Mouse (Mus musculus): ENCODE data around the gene Tmem114. TPM values are rescaled to one million over a fixed set of nuclear protein-coding genes. Genes with fewer than 3 reads are reported as not detected.
A peak's percentile ranks its signal among the peaks of the same experiment; 100 is the strongest.

The Tmem114 gene
- polyA plus RNA-seq, 1 experiment from 2014 or later, result not detected

DNA sequence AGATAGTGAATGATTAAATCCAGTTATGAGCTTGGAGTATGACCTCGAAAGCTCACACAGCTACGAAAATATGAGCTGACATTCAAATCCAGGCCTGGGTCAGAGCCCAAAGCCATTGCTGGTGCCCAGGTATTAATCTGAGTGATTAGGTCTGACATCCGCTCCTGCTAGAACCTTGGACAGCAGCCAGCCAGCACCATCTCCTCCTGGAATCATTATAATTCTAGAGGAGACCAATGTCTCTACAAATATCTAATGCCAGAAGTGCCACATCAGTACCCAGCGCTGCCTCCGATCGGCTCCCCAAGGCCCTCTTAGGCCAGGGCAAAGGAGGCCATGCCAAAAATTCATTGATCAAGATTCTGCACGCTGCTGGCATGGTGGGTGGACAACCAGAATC is 20.0 kb upstream of the Tmem114 start:
- DNase-seq (ENCODE audit: low spot score) (peak; percentile 23), ATAC-seq (replicated peaks; ENCODE audit: low FRiP score) (no peak)
- Histone ChIP-seq H3K9ac (ENCODE audit: low read length) (no peak overlapping the region), H3K27ac (ENCODE audit: low read depth, low read length) (no peak overlapping the region), H3K27me3 (ENCODE audit: control insufficient read depth, insufficient read depth, low read length) (no peaks in the 10 kb centered on the region), H3K9me3 (ENCODE audit: control insufficient read depth, low read length) (no peaks in the 10 kb centered on the region), H3K4me2 (ENCODE audit: low read depth, low read length, severe bottlenecking) (no peak overlapping the region), H3K4me3 (ENCODE audit: low read depth, low read length) (no peak overlapping the region), H3K36me3 (ENCODE audit: control insufficient read depth, insufficient read depth, low read length) (no peaks in the 10 kb centered on the region), H3K4me1 (replicated peaks; ENCODE audit: control insufficient read depth, insufficient read depth, low read length) (no peaks in the 10 kb centered on the region)
- 87% methylated on average over 7 of the region's 7 CpGs for WGBS

DNA sequence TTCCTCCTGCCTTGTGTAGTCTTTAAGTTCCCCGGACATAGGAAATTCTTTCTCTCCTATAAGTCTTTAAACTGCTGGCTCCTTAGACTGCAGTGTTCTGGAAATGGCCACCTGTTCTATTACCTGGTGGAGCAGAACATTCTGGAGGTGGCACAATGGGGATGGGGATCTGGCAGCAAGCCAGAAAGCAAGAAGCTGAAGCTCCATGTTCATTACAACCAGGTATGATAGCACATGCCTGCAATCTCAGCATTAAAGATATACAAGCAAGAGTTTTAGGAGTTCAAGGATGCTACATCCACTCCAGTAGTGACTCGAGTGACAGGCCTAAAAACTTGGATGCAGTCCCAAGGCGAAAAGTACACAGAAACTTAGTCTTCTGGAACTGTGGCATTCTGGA is 7.7 kb upstream of the Tmem114 start:
- Histone ChIP-seq H3K4me2 (ENCODE audit: low read depth, low read length, severe bottlenecking) (no peak overlapping the region), H3K36me3 (ENCODE audit: control insufficient read depth, insufficient read depth, low read length) (no peaks in the 10 kb centered on the region), H3K4me1 (replicated peaks; ENCODE audit: control insufficient read depth, insufficient read depth, low read length) (no peaks in the 10 kb centered on the region), H3K4me3 (ENCODE audit: low read depth, low read length) (no peak overlapping the region), H3K27ac (ENCODE audit: low read depth, low read length) (no peak overlapping the region), H3K9ac (ENCODE audit: low read length) (no peak overlapping the region), H3K9me3 (ENCODE audit: control insufficient read depth, low read length) (no peaks in the 10 kb centered on the region), H3K27me3 (ENCODE audit: control insufficient read depth, insufficient read depth, low read length) (no peaks in the 10 kb centered on the region)
- WGBS, result 90% methylated on average over 3 of the region's 3 CpGs
- DNase-seq (ENCODE audit: low spot score) (peak; percentile 21), ATAC-seq (replicated peaks; ENCODE audit: low FRiP score) (no peak)

DNA sequence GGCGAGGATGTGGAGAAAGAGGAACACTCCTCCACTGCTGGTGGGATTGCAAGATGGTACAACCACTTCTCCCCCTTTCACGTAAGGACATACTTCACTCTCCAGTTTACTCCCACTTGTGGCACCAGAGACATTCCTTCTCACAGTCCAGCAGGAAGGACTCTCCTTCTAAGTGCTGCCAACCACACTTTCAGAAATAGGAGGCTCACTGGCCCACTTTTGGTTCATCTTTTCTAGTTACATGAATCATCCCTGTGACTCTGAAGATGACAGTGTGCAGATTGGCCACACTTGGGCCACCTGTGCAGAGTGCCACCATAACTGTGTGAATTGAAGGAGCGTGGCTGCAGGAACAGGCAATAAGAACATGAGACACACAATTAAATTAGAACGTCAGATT is 4.6 kb upstream of the Tmem114 start:
- Histone ChIP-seq H3K27ac (ENCODE audit: low read depth, low read length) (no peak overlapping the region), H3K36me3 (ENCODE audit: control insufficient read depth, insufficient read depth, low read length) (no peaks in the 10 kb centered on the region), H3K4me3 (ENCODE audit: low read depth, low read length) (no peak overlapping the region), H3K27me3 (ENCODE audit: control insufficient read depth, insufficient read depth, low read length) (peaks cover 16% of the 10 kb centered on the region), H3K9me3 (ENCODE audit: control insufficient read depth, low read length) (no peaks in the 10 kb centered on the region), H3K9ac (ENCODE audit: low read length) (no peak overlapping the region), H3K4me1 (replicated peaks; ENCODE audit: control insufficient read depth, insufficient read depth, low read length) (no peaks in the 10 kb centered on the region), H3K4me2 (ENCODE audit: low read depth, low read length, severe bottlenecking) (no peak overlapping the region)
- ATAC-seq (replicated peaks; ENCODE audit: low FRiP score) (no peak), DNase-seq (ENCODE audit: low spot score) (no peak)
- 83% methylated on average over 4 of the region's 4 CpGs for WGBS

DNA sequence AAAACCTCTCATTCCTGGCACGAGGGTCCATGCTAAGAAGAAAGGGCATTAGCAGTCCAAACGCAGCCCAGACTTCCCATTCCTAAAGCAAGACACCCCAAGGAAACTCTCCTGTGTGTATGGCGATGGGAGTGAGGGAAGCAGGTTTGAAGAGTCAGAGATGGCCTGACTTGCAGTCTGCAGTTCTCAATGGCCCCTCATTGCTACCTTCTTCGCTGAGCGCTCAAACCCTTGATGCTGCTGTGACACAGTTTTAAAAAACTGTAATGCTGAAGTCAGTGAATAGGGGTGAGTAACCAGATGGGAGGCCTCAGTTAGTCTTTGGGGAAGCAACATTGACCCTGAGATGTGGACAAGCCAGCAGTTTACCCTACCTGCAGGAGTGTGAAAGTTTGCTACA is 800 bp upstream of the Tmem114 start:
- H3K27me3 ChIP-seq (ENCODE audit: control insufficient read depth, insufficient read depth, low read length), result peaks cover 29% of the 10 kb centered on the region
- 86% methylated on average over 5 of the region's 5 CpGs for WGBS
- H3K9ac ChIP-seq (ENCODE audit: low read length), result no peak overlapping the region
- no peak overlapping the region for H3K4me3 ChIP-seq (ENCODE audit: low read depth, low read length)
- no peaks in the 10 kb centered on the region for H3K4me1 ChIP-seq (replicated peaks; ENCODE audit: control insufficient read depth, insufficient read depth, low read length)
- H3K4me2 ChIP-seq (ENCODE audit: low read depth, low read length, severe bottlenecking), result no peak overlapping the region
- peak; percentile 33 for DNase-seq (ENCODE audit: low spot score)
- H3K9me3 ChIP-seq (ENCODE audit: control insufficient read depth, low read length), result no peaks in the 10 kb centered on the region
- no peaks in the 10 kb centered on the region for H3K36me3 ChIP-seq (ENCODE audit: control insufficient read depth, insufficient read depth, low read length)
- no peak overlapping the region for H3K27ac ChIP-seq (ENCODE audit: low read depth, low read length)
- ATAC-seq (replicated peaks; ENCODE audit: low FRiP score), result no peak

DNA sequence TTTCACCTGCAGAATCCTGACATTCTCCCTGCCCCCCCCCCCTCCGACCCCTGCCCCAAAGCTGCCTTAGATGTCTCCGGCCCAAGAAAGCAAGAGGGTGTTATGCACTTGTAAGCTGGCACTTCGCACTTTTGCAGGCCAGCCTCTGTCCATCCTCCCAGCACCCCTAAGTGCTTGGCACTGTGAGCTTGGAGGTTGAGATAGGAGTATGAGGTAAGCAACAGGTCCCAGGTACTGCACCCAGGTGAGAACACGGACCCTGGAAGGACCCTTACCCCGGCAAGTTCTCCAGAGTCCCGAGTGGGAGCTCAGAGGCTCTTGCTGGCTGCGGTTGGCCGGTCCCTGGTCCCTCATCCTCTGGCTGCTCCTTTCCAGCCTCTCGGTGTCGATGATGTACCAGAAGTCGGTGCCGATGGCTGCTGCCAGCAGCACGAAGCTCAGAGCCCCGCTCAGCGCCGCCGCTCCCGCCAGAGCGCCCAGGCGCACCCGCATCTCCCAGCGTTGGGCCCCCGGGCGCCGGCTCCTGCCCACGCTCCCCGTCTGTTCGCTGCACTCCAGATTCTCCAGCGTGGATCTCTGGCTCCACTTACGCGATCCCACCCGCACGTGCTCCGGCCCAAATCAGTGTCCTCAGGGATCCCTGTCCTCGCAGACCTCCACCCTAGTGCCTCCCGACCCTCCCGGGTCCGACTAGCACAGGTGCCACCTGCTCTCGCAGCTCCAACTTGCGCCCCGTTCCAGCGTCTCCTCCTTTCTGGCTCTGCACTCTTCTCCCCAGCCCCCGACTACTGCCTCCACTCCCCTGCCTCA is 570 bp downstream of the Tmem114 start:
- peaks cover 29% of the 10 kb centered on the region for H3K27me3 ChIP-seq (ENCODE audit: control insufficient read depth, insufficient read depth, low read length)
- ATAC-seq (replicated peaks; ENCODE audit: low FRiP score), result no peak
- WGBS, result 4% methylated on average over 43 of the region's 43 CpGs
- H3K4me2 ChIP-seq (ENCODE audit: low read depth, low read length, severe bottlenecking), result peak overlapping the region; percentile 37
- H3K4me1 ChIP-seq (replicated peaks; ENCODE audit: control insufficient read depth, insufficient read depth, low read length), result no peaks in the 10 kb centered on the region
- peak; percentile 56 for DNase-seq (ENCODE audit: low spot score)
- H3K9ac ChIP-seq (ENCODE audit: low read length), result 0 out of 2 replicates have a peak overlapping the region, but pooled peaks have one; percentile 16
- no peaks in the 10 kb centered on the region for H3K36me3 ChIP-seq (ENCODE audit: control insufficient read depth, insufficient read depth, low read length)
- no peak overlapping the region for H3K27ac ChIP-seq (ENCODE audit: low read depth, low read length)
- peak overlapping the region; percentile 8 for H3K4me3 ChIP-seq (ENCODE audit: low read depth, low read length)
- no peaks in the 10 kb centered on the region for H3K9me3 ChIP-seq (ENCODE audit: control insufficient read depth, low read length)

DNA sequence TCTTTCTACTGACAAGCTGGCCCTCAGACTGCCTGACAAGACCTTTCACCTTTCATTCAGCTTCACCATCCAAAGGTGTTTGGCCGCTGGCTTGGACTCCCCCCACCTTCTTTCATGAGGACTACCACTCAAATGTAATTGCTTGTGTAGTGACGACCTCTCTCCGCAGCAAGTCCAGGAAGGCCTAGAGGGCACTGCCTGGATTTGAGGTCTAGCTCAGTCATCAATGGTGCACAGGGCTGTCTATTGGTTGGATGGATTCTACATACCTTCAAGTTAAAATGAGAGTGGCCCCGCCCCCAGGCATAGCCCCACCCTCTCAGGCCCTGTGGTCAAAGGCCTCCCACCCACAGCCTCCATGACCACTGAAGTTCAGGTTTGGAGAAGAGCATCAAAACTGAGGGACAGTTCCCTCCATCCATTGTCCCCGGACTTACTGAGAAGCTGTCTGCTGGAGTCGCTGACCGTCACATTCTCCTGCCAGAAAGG is 1.3 kb downstream of the Tmem114 start:
- H3K9ac ChIP-seq (ENCODE audit: low read length), result no peak overlapping the region
- H3K4me2 ChIP-seq (ENCODE audit: low read depth, low read length, severe bottlenecking), result no peak overlapping the region
- H3K4me1 ChIP-seq (replicated peaks; ENCODE audit: control insufficient read depth, insufficient read depth, low read length), result no peaks in the 10 kb centered on the region
- H3K27me3 ChIP-seq (ENCODE audit: control insufficient read depth, insufficient read depth, low read length), result peaks cover 29% of the 10 kb centered on the region
- no peaks in the 10 kb centered on the region for H3K9me3 ChIP-seq (ENCODE audit: control insufficient read depth, low read length)
- H3K27ac ChIP-seq (ENCODE audit: low read depth, low read length), result no peak overlapping the region
- no peaks in the 10 kb centered on the region for H3K36me3 ChIP-seq (ENCODE audit: control insufficient read depth, insufficient read depth, low read length)
- DNase-seq (ENCODE audit: low spot score) (peak; percentile 47), ATAC-seq (replicated peaks; ENCODE audit: low FRiP score) (no peak)
- 36% methylated on average over 7 of the region's 7 CpGs for WGBS
- no peak overlapping the region for H3K4me3 ChIP-seq (ENCODE audit: low read depth, low read length)

DNA sequence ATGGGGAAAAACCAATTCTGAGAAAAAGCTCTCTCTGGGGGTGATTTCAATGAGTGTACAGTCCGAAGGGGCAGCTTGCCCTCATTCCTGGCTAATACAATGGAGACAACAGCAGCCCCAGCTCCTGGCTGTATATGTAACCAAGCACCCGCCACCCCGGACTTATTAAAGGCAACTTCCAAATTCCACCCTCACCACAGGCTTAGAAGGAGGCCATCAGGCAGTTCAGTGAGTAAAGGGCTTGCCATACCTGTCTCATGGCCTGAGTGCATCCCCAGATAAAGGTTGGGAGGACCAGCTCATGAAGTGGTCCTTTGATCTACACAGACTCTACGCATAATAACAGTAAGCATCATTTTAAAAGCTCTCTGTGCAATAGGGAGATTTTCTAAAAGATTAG is 4.1 kb downstream of the Tmem114 start:
- H3K4me2 ChIP-seq (ENCODE audit: low read depth, low read length, severe bottlenecking), result no peak overlapping the region
- H3K4me3 ChIP-seq (ENCODE audit: low read depth, low read length), result no peak overlapping the region
- ATAC-seq (replicated peaks; ENCODE audit: low FRiP score), result no peak
- H3K4me1 ChIP-seq (replicated peaks; ENCODE audit: control insufficient read depth, insufficient read depth, low read length), result no peaks in the 10 kb centered on the region
- 89% methylated on average over 4 of the region's 4 CpGs for WGBS
- H3K9ac ChIP-seq (ENCODE audit: low read length), result no peak overlapping the region
- H3K36me3 ChIP-seq (ENCODE audit: control insufficient read depth, insufficient read depth, low read length), result no peaks in the 10 kb centered on the region
- no peak overlapping the region for H3K27ac ChIP-seq (ENCODE audit: low read depth, low read length)
- peak; percentile 35 for DNase-seq (ENCODE audit: low spot score)
- peaks cover 25% of the 10 kb centered on the region for H3K27me3 ChIP-seq (ENCODE audit: control insufficient read depth, insufficient read depth, low read length)
- no peaks in the 10 kb centered on the region for H3K9me3 ChIP-seq (ENCODE audit: control insufficient read depth, low read length)

DNA sequence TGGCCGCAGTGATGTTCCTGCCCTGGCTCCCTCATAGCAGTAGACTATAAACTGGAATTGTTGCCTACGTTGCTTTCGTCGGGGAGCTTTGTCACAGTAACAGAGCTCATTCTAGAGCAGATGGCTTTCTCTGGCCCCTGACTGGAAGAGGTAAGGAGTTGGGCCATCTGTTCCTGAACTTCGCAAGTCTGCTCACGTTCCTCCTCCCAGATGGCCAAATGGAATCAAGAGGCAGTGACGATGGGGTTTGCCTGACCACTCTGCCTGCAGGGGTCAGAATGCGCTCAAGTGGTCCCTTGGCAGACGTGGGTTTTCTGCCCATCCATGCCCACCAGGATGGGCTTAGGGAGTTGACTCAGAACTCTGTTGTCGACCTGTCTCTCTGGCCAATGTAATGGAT is 4.6 kb downstream of the Tmem114 start:
- ATAC-seq (replicated peaks; ENCODE audit: low FRiP score), result no peak
- no peak overlapping the region for H3K27ac ChIP-seq (ENCODE audit: low read depth, low read length)
- H3K36me3 ChIP-seq (ENCODE audit: control insufficient read depth, insufficient read depth, low read length), result no peaks in the 10 kb centered on the region
- H3K4me3 ChIP-seq (ENCODE audit: low read depth, low read length), result no peak overlapping the region
- WGBS, result 89% methylated on average over 10 of the region's 10 CpGs
- H3K4me1 ChIP-seq (replicated peaks; ENCODE audit: control insufficient read depth, insufficient read depth, low read length), result no peaks in the 10 kb centered on the region
- DNase-seq (ENCODE audit: low spot score), result peak; percentile 41
- H3K4me2 ChIP-seq (ENCODE audit: low read depth, low read length, severe bottlenecking), result no peak overlapping the region
- H3K9ac ChIP-seq (ENCODE audit: low read length), result no peak overlapping the region
- no peaks in the 10 kb centered on the region for H3K9me3 ChIP-seq (ENCODE audit: control insufficient read depth, low read length)
- H3K27me3 ChIP-seq (ENCODE audit: control insufficient read depth, insufficient read depth, low read length), result peaks cover 21% of the 10 kb centered on the region

DNA sequence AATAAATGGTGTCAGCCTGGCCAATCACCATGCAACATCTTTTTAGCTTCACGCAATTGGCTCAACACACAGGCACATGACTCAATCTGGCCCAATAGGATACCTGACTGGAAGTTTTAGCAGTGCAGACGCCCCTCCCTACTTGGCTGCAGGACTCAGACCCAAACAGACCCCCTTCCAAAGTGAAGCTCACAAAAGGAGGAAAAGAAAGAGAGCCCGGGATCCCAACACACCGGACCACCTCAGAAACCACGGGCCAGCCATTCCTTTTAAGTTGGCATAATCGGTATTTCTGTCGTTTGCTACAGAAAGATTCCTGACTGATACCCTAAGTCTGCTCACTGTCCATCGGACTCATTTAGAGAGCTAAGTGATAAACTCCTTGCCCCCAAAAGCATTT is 5.3 kb downstream of the Tmem114 start:
- 92% methylated on average over 8 of the region's 8 CpGs for WGBS
- ATAC-seq (replicated peaks; ENCODE audit: low FRiP score), result no peak
- DNase-seq (ENCODE audit: low spot score), result peak; percentile 13
- H3K27me3 ChIP-seq (ENCODE audit: control insufficient read depth, insufficient read depth, low read length), result peaks cover 14% of the 10 kb centered on the region
- H3K4me2 ChIP-seq (ENCODE audit: low read depth, low read length, severe bottlenecking), result no peak overlapping the region
- no peaks in the 10 kb centered on the region for H3K9me3 ChIP-seq (ENCODE audit: control insufficient read depth, low read length)
- no peaks in the 10 kb centered on the region for H3K36me3 ChIP-seq (ENCODE audit: control insufficient read depth, insufficient read depth, low read length)
- H3K9ac ChIP-seq (ENCODE audit: low read length), result no peak overlapping the region
- H3K27ac ChIP-seq (ENCODE audit: low read depth, low read length), result no peak overlapping the region
- H3K4me1 ChIP-seq (replicated peaks; ENCODE audit: control insufficient read depth, insufficient read depth, low read length), result no peaks in the 10 kb centered on the region
- no peak overlapping the region for H3K4me3 ChIP-seq (ENCODE audit: low read depth, low read length)

Data from forebrain, embryonic 11.5 days (tissue).